Mouse (Mus musculus) forebrain, embryonic 15.5 days (tissue): ENCODE results near the gene Mcidas. TPM values are rescaled to one million over a fixed set of nuclear protein-coding genes. Genes with fewer than 3 reads are reported as not detected.

Experiments
- ATAC-seq: fragments of 200-750 bp; cut with Nextera tagmentation; replicated peaks from 2 replicates; pipeline ENCODE4 v1.8.0; 2017; ENCODE audit warnings: mild to moderate bottlenecking, moderate TSS enrichment, moderate library complexity
- H3K27ac ChIP-seq: fragments of 300-500 bp; sonication (generic); replicated peaks from 2 replicates; pipeline ENCODE4 v1.5.1; 2015; ENCODE audit warnings: mild to moderate bottlenecking, inconsistent platforms
- H3K27me3 ChIP-seq: fragments of 300-500 bp; sonication (generic); 2 replicates; pipeline ENCODE4 v1.6.1; 2015; ENCODE audit warnings: inconsistent platforms
- H3K36me3 ChIP-seq: fragments of 300-500 bp; sonication (generic); 2 replicates; pipeline ENCODE4 v1.6.1; 2015; ENCODE audit warnings: mild to moderate bottlenecking, inconsistent platforms
- H3K4me1 ChIP-seq: fragments of 300-500 bp; sonication (generic); 2 replicates; pipeline ENCODE4 v1.6.1; 2015; ENCODE audit warnings: inconsistent platforms
- H3K4me2 ChIP-seq: fragments of 300-500 bp; sonication (generic); replicated peaks from 2 replicates; pipeline ENCODE4 v1.6.1; 2015; ENCODE audit warnings: mild to moderate bottlenecking, inconsistent platforms
- H3K4me3 ChIP-seq: fragments of 300-500 bp; sonication (generic); 2 replicates; pipeline ENCODE4 v1.5.1; 2015; ENCODE audit warnings: mild to moderate bottlenecking, inconsistent platforms
- H3K9ac ChIP-seq: fragments of 300-500 bp; sonication (generic); replicated peaks from 2 replicates; pipeline ENCODE4 v1.6.1; 2015; ENCODE audit warnings: mild to moderate bottlenecking, inconsistent platforms
- H3K9me3 ChIP-seq: fragments of 300-500 bp; sonication (generic); 2 replicates; pipeline ENCODE4 v1.6.1; 2016; ENCODE audit warnings: inconsistent platforms
- WGBS: fragments of 180-500 bp; shearing (Covaris S2); methylation state at CpG from one replicate; pipeline ENCODE4 v1.1.7; 2015; ENCODE audit warnings: mixed read lengths; 5-methylcytosine and 5-hydroxymethylcytosine counted together
- microRNA counts: library from miRNA; unstranded; fragments of <30 nt; microRNA quantifications from one replicate; lab custom pipeline; 2016
- microRNA-seq: library from miRNA; unstranded; fragments of <30 nt; microRNA quantifications from one replicate; pipeline ENCODE4, GENCODE M21; 2016
- polyA plus RNA-seq: library from polyadenylated mRNA; unstranded; fragments of >200 nt; fragmentation: Nextera tagmentation; extraction: Ambion mirVana; gene quantifications from 2 replicates; pipeline ENCODE4 v1.2.1, GENCODE M21; 2015

The Mcidas gene
- polyA plus RNA-seq, 1 experiment from 2014 or later: 1.1 TPM

GRCm38 (mm10) chr13:113047018-113047417 lies 53.4 kb downstream of the Mcidas start:
- Histone ChIP-seq H3K9ac (no peak overlapping the region), H3K27ac (no peak overlapping the region), H3K27me3 (no peaks in the 10 kb centered on the region), H3K4me1 (0 out of 2 replicates have a peak, but pooled peaks cover 12% of the 10 kb centered on the region), H3K4me3 (no peak overlapping the region), H3K4me2 (no peak overlapping the region), H3K9me3 (no peaks in the 10 kb centered on the region), H3K36me3 (no peaks in the 10 kb centered on the region)
- ATAC-seq: peak; percentile 47

GRCm38 (mm10) chr13:113047647-113048046 lies 54.0 kb downstream of the Mcidas start:
- H3K9me3 ChIP-seq: no peaks in the 10 kb centered on the region

More at GRCm38 (mm10) chr13:113047647-113048046, 54.0 kb downstream of the Mcidas start:
- no peak overlapping the region for H3K9ac ChIP-seq
- no peak overlapping the region for H3K4me3 ChIP-seq
- 76% methylated on average over 3 of the region's 3 CpGs for WGBS
- no peaks in the 10 kb centered on the region for H3K36me3 ChIP-seq
- no peak overlapping the region for H3K4me2 ChIP-seq
- 0 out of 2 replicates have a peak, but pooled peaks cover 12% of the 10 kb centered on the region for H3K4me1 ChIP-seq
- no peak for ATAC-seq
- H3K27ac ChIP-seq: no peak overlapping the region
- no peaks in the 10 kb centered on the region for H3K27me3 ChIP-seq

MicroRNA genes within 50 kb of the gene (microRNA counts, 519-probe panel; counts per million panel counts)
- microRNA mmu-miR-449a (lab: Ali Mortazavi, UCI): 3,382 counts per million, percentile 81 among the panel's probes with 10 or more counts
- microRNA mmu-miR-449b (lab: Ali Mortazavi, UCI): not detected
- not detected for microRNA mmu-miR-449c (lab: Ali Mortazavi, UCI)

Small RNA genes within 50 kb of the gene (microRNA-seq; reads per million reads assigned to microRNA genes)
- 2,964 reads per million, percentile 87 among the genes with 10 or more reads in this experiment for gene Mir449a
- gene Mir449b: 2.6 reads per million, percentile 4 among the genes with 10 or more reads in this experiment
- 5.9 reads per million, percentile 20 among the genes with 10 or more reads in this experiment for gene Mir449c

Other genes with a start within 250 kb of the Mcidas start
- 38.0 and 39.3 TPM in 2 replicates for gene Plpp1, start 193.1 kb upstream of the Mcidas start, polyA plus RNA-seq
- gene Mtrex, start 66.4 kb upstream of the Mcidas start, polyA plus RNA-seq: 65.0 and 67.7 TPM in 2 replicates
- 31.6 and 34.9 TPM in 2 replicates for gene Dhx29, start 66.4 kb upstream of the Mcidas start, polyA plus RNA-seq
- gene Ccno, start 6.0 kb upstream of the Mcidas start, polyA plus RNA-seq: 1.2 and 2.3 TPM in 2 replicates
- 0.52 and 0.64 TPM in 2 replicates for gene Cdc20b, start 41.3 kb downstream of the Mcidas start, polyA plus RNA-seq
- 43.9 and 47.7 TPM in 2 replicates for gene Gpx8, start 52.6 kb downstream of the Mcidas start, polyA plus RNA-seq
- not detected in 2 replicates for gene Gzma, start 107.1 kb downstream of the Mcidas start, polyA plus RNA-seq
- gene Esm1, start 215.8 kb downstream of the Mcidas start, polyA plus RNA-seq: 1.2 and 5.8 TPM in 2 replicates
- 0.19 TPM in 1 of 2 replicates, not detected in the other for gene Gzmk, start 232.1 kb downstream of the Mcidas start, polyA plus RNA-seq